Mouse (Mus musculus) MEL (cell line): ENCODE measurements around the gene Ebf4. TPM values are rescaled to one million over a fixed set of nuclear protein-coding genes. Genes with fewer than 3 reads are reported as not detected.
A peak's percentile ranks its signal among the peaks of the same experiment; 100 is the strongest.

Experiments used
- DNase-seq: peaks from one replicate; pipeline ENCODE4 v3.0.0; 2011; ENCODE audit warnings: low read depth, low spot score
- H3K27ac ChIP-seq: 2 replicates; pipeline ENCODE4 v1.5.1; 2012; ENCODE audit warnings: low read depth, mild to moderate bottlenecking, control low read depth, low read length, moderate library complexity; ENCODE audit not compliant: control insufficient read depth
- H3K27me3 ChIP-seq, 2 experiments: fragments of 150-350 bp in 1 of 2; sonication (generic) in 1 of 2; 2 replicates each; pipeline ENCODE4 v1.6.1; 2012; ENCODE audit warnings: low read length in 2 of 2, mild to moderate bottlenecking in 2 of 2, improper control_type of control experiment in 1 of 2, moderate library complexity in 1 of 2; ENCODE audit not compliant: insufficient read depth in 2 of 2, control insufficient read depth in 1 of 2
- H3K36me3 ChIP-seq, 2 experiments: 2 replicates each; pipeline ENCODE4 v1.6.1; 2012 to 2014; ENCODE audit warnings: low read length in 2 of 2, improper control_type of control experiment in 1 of 2, inconsistent platforms in 1 of 2, mild to moderate bottlenecking in 1 of 2; ENCODE audit not compliant: insufficient read depth in 2 of 2, control insufficient read depth in 1 of 2
- H3K4me1 ChIP-seq, 2 experiments: fragments of 150-350 bp in 1 of 2; sonication (generic) in 1 of 2; 2 replicates each; pipeline ENCODE4 v1.6.1; 2012; ENCODE audit warnings: low read length in 2 of 2, improper control_type of control experiment in 1 of 2, mild to moderate bottlenecking in 1 of 2; ENCODE audit not compliant: insufficient read depth in 2 of 2, control insufficient read depth in 1 of 2
- H3K4me3 ChIP-seq, 2 experiments: fragments of 150-350 bp in 1 of 2; sonication (generic) in 1 of 2; 2 replicates each; pipeline ENCODE4 v1.5.1; 2012; ENCODE audit warnings: low read depth in 2 of 2, low read length in 2 of 2, mild to moderate bottlenecking in 2 of 2, moderate library complexity in 2 of 2, control low read depth in 1 of 2, improper control_type of control experiment in 1 of 2; ENCODE audit not compliant: control insufficient read depth in 1 of 2, insufficient read depth in 1 of 2
- H3K79me2 ChIP-seq: 2 replicates; pipeline ENCODE4 v1.6.1; 2012; ENCODE audit warnings: mild to moderate bottlenecking, low read length, moderate library complexity; ENCODE audit not compliant: control insufficient read depth, poor library complexity, insufficient read depth
- H3K9ac ChIP-seq: 2 replicates; pipeline ENCODE4 v1.6.1; 2012; ENCODE audit warnings: low read depth, mild to moderate bottlenecking, control low read depth, low read length, moderate library complexity; ENCODE audit not compliant: control insufficient read depth, poor library complexity, severe bottlenecking
- H3K9me3 ChIP-seq: fragments of 150-350 bp; sonication (generic); replicated peaks from 2 replicates; pipeline ENCODE4 v1.6.1; 2012; ENCODE audit warnings: mild to moderate bottlenecking, low read length, improper control_type of control experiment, moderate library complexity; ENCODE audit not compliant: insufficient read depth
- CHD2 ChIP-seq: IDR thresholded peaks from 2 replicates; pipeline ENCODE4 v1.6.1; 2011; ENCODE audit warnings: low read length, improper control_type of control experiment
- EP300 ChIP-seq, 2 experiments: IDR thresholded peaks; 2 replicates each; pipeline ENCODE4 v1.6.1; 2011; ENCODE audit warnings: improper control_type of control experiment in 2 of 2, low read length in 2 of 2, low read depth in 1 of 2, mild to moderate bottlenecking in 1 of 2
- ETS1 ChIP-seq: IDR thresholded peaks from 2 replicates; pipeline ENCODE4 v1.6.1; 2012; ENCODE audit warnings: low read depth, mild to moderate bottlenecking, inconsistent platforms, low read length, improper control_type of control experiment, moderate library complexity
- GATA1 ChIP-seq: IDR thresholded peaks from 2 replicates; pipeline ENCODE4 v1.6.1; 2011; ENCODE audit warnings: low read depth, low read length, improper control_type of control experiment
- HCFC1 ChIP-seq: IDR thresholded peaks from 2 replicates; pipeline ENCODE4 v1.6.1; 2012; ENCODE audit warnings: low read depth, mild to moderate bottlenecking, inconsistent platforms, low read length, improper control_type of control experiment, moderate library complexity
- KAT2A ChIP-seq: conservative IDR thresholded peaks from 2 replicates; pipeline ENCODE4 v1.6.1; 2012; ENCODE audit warnings: low read depth, low read length, improper control_type of control experiment, inconsistent platforms
- MAX ChIP-seq: IDR thresholded peaks from 2 replicates; pipeline ENCODE4 v1.6.1; 2011; ENCODE audit warnings: low read length, improper control_type of control experiment
- MXI1 ChIP-seq: IDR thresholded peaks from 2 replicates; pipeline ENCODE4 v1.6.1; 2011; ENCODE audit warnings: mild to moderate bottlenecking, low read depth, low read length, improper control_type of control experiment
- NELFE ChIP-seq: IDR thresholded peaks from 2 replicates; pipeline ENCODE4 v1.6.1; 2011; ENCODE audit warnings: low read depth, low read length, improper control_type of control experiment
- POLR2A ChIP-seq, 2 experiments: IDR thresholded peaks; 2 replicates each; pipeline ENCODE4 v1.6.1; 2011 to 2012; ENCODE audit warnings: low read length in 2 of 2, mild to moderate bottlenecking in 2 of 2, control low read depth in 1 of 2, improper control_type of control experiment in 1 of 2, low read depth in 1 of 2, moderate library complexity in 1 of 2; ENCODE audit not compliant: control insufficient read depth in 1 of 2, insufficient read depth in 1 of 2, poor library complexity in 1 of 2
- RCOR1 ChIP-seq: IDR thresholded peaks from 2 replicates; pipeline ENCODE4 v1.6.1; 2012; ENCODE audit warnings: low read depth, mild to moderate bottlenecking, inconsistent platforms, low read length, improper control_type of control experiment
- SIN3A ChIP-seq: IDR thresholded peaks from 2 replicates; pipeline ENCODE4 v1.6.1; 2012; ENCODE audit warnings: low read length, improper control_type of control experiment, inconsistent platforms
- TAL1 ChIP-seq: IDR thresholded peaks from 2 replicates; pipeline ENCODE4 v1.6.1; 2012; ENCODE audit warnings: mild to moderate bottlenecking, inconsistent platforms, low read length, moderate library complexity, mixed read lengths
- TBP ChIP-seq: IDR thresholded peaks from 2 replicates; pipeline ENCODE4 v1.8.0; 2011; ENCODE audit warnings: low read depth, low read length, improper control_type of control experiment
- TCF12 ChIP-seq: IDR thresholded peaks from 2 replicates; pipeline ENCODE4 v1.6.1; 2014; ENCODE audit warnings: low read depth, mild to moderate bottlenecking, inconsistent platforms, low read length, improper control_type of control experiment, moderate library complexity
- UBTF ChIP-seq: IDR thresholded peaks from 2 replicates; pipeline ENCODE4 v1.6.1; 2012; ENCODE audit warnings: low read depth, mild to moderate bottlenecking, inconsistent platforms, low read length, improper control_type of control experiment, moderate library complexity, borderline replicate concordance; ENCODE audit not compliant: insufficient read depth
- USF1 ChIP-seq: IDR thresholded peaks from 2 replicates; pipeline ENCODE4 v1.6.1; 2014; ENCODE audit warnings: low read depth, mild to moderate bottlenecking, inconsistent platforms, low read length, improper control_type of control experiment, moderate library complexity
- ZC3H11A ChIP-seq: IDR thresholded peaks from 2 replicates; pipeline ENCODE4 v1.6.1; 2012; ENCODE audit warnings: low read depth, mild to moderate bottlenecking, inconsistent platforms, low read length, improper control_type of control experiment
- ZMIZ1 ChIP-seq: IDR thresholded peaks from 2 replicates; pipeline ENCODE4 v1.6.1; 2012; ENCODE audit warnings: low read depth, mild to moderate bottlenecking, inconsistent platforms, low read length, improper control_type of control experiment, moderate library complexity
- ZNF384 ChIP-seq: IDR thresholded peaks from 2 replicates; pipeline ENCODE4 v1.6.1; 2012; ENCODE audit warnings: low read depth, mild to moderate bottlenecking, inconsistent platforms, low read length, improper control_type of control experiment
- polyA plus RNA-seq, 2 experiments: library from polyadenylated mRNA; stranded (reverse) in 1 of 2; unstranded in 1 of 2; fragments of >175 nt in 1 of 2; fragments of >200 nt in 1 of 2; gene quantifications; 2 replicates each; pipeline versions ENCODE4 v1.2.1 to v1.2.4; 2012; ENCODE audit warnings: low replicate concordance in 2 of 2, low read depth in 1 of 2; ENCODE audit not compliant: insufficient read length in 2 of 2, insufficient read depth in 1 of 2, missing spikeins in 1 of 2
- total RNA-seq: library from RNA; depleted of rRNA; stranded (reverse); fragments of 300-350 nt; gene quantifications from 2 replicates; pipeline ENCODE4 v1.2.3, GENCODE M21; 2012

Ebf4 gene
- total and polyA plus RNA-seq, 3 experiments = 0.12 to 0.72 TPM; not detected in 1

- no peak for TF ChIP-seq UBTF
- no peak for TF ChIP-seq CHD2
- TF ChIP-seq NELFE = no peak
- peak; percentile 88 for TF ChIP-seq TCF12
- TF ChIP-seq SIN3A = peak; percentile 93
- TF ChIP-seq KAT2A = no peak
- TF ChIP-seq USF1 = peak; percentile 75
- peak; percentile 88 for TF ChIP-seq MAX
- peak; percentile 78 for TF ChIP-seq ETS1
- 0 out of 2 replicates have a peak, but pooled peaks have one; percentile 29 for TF ChIP-seq HCFC1
These were observed 32.6 kb upstream of the Ebf4 start (continued) for GRCm38 (mm10) chr2:130262398-130262797.

- DNase-seq = peak; percentile 87
- no peaks in the 10 kb centered on the region for H3K27me3 ChIP-seq
- H3K4me1 ChIP-seq = peaks cover 16 to 40% of the 10 kb centered on the region in 2 experiments
- peak overlapping the region; percentile 44; the same call in 1 of the 2 replicates for H3K27ac ChIP-seq
- H3K79me2 ChIP-seq = no peaks in the 10 kb centered on the region
- no peak overlapping the region for H3K9ac ChIP-seq
- peaks cover 0 to 32% of the 10 kb centered on the region in 2 experiments; a peak in 2 of 4 replicates for H3K36me3 ChIP-seq
- H3K9me3 ChIP-seq = no peaks in the 10 kb centered on the region
- TF ChIP-seq GATA1 = peak; percentile 45; the same call in 1 of the 2 replicates
- no peak for TF ChIP-seq ZMIZ1
- TF ChIP-seq MXI1 = 0 out of 2 replicates have a peak, but pooled peaks have one; percentile 27
- peak in 1 of 2 experiments; percentile 59; a peak in 2 of 4 replicates for TF ChIP-seq POLR2A (IDR thresholded peaks at IDR 0.05; ENCODE audit: control insufficient read depth in 1 of 2, insufficient read depth in 1 of 2, low read depth in 1 of 2, low read length in 2 of 2, poor library complexity in 1 of 2)
- TF ChIP-seq RCOR1 = 0 out of 2 replicates have a peak, but pooled peaks have one; percentile 26
- TF ChIP-seq EP300 (IDR thresholded peaks at IDR 0.05; ENCODE audit: low read depth in 1 of 2, low read length in 2 of 2) = peak; percentile 50 to 64; a peak in 3 of 4 replicates
- no peak for TF ChIP-seq ZC3H11A
- TF ChIP-seq SIN3A = peak; percentile 49; the same call in 1 of the 2 replicates
- peak; percentile 68 for TF ChIP-seq TAL1
- peak; percentile 38; the same call in 1 of the 2 replicates for TF ChIP-seq ETS1
- no peak for TF ChIP-seq ZNF384
- peak; percentile 69 for TF ChIP-seq TBP
- peak; percentile 27; the same call in 1 of the 2 replicates for TF ChIP-seq TCF12
- no peak overlapping the region for H3K4me3 ChIP-seq
These were observed 29.4 kb upstream of the Ebf4 start for GRCm38 (mm10) chr2:130265520-130265919.
